Comparison of ENCODE assay signal across 8 mouse cellular contexts in genomic region chr14:54714121-54714520, GRCm38 (mm10). TPM values are rescaled to one million over a fixed set of nuclear protein-coding genes. Genes with fewer than 3 reads are reported as not detected.
DNase-seq lines count a peak whose midpoint lies in the region; ATAC-seq and TF ChIP-seq lines count a peak whose summit lies in the region.

No protein-coding gene starts in this region.

- no peak overlapping the region for H3K9ac ChIP-seq in intestine, postnatal 0 days (ENCODE audit: low read depth, low read length)

- intact Hi-C loops in gastrocnemius, postnatal 36 days (cut with DNase I), result loop anchor here (1.0 to 2.0 kb wide), 2 partner anchors 72 to 105 kb away; no protein-coding TSS in a partner anchor
- intact Hi-C loops in left cerebral cortex, postnatal 36 days (cut with DNase I), result loop anchor here (1.0 to 10.0 kb wide), 4 partner anchors 67 to 301 kb away; partner anchors contain the start of genes Ngdn and Slc7a8

- H3K27ac ChIP-seq in intestine, postnatal 0 days (ENCODE audit: low read depth, low read length), result no peak overlapping the region
- no peak overlapping the region for H3K27ac ChIP-seq in midbrain, embryonic 10.5 days (replicated peaks)

- H3K4me3 ChIP-seq in intestine, postnatal 0 days (ENCODE audit: low read depth, low read length), result peak overlapping the region; percentile 38
- peak overlapping the region; percentile 46 for H3K4me3 ChIP-seq in midbrain, embryonic 10.5 days

- H3K27me3 ChIP-seq in intestine, postnatal 0 days (replicated peaks; ENCODE audit: control insufficient read depth, insufficient read depth, low read length), result no peaks in the 10 kb centered on the region
- H3K27me3 ChIP-seq in midbrain, embryonic 10.5 days (ENCODE audit: low read depth, poor library complexity, severe bottlenecking), result peaks cover 16% of the 10 kb centered on the region

- TF ChIP-seq CTCF in intestine, postnatal 0 days (IDR thresholded peaks at IDR 0.05; ENCODE audit: low read depth), result peak; percentile 87

- peak overlapping the region; percentile 71 for H3K4me2 ChIP-seq in intestine, postnatal 0 days (replicated peaks; ENCODE audit: low read depth)

- ATAC-seq in intestine, postnatal 0 days, result peak; percentile 32

- peak; percentile 56 for DNase-seq in 3134 (ENCODE audit: extremely low read depth, insufficient read length, low spot score)
- DNase-seq in adrenal gland, adult (ENCODE audit: inconsistent age in 2 of 2, low spot score in 1 of 2), result peak; percentile 73 to 93
- DNase-seq in embryo, embryonic 10.5 days (ENCODE audit: low spot score), result peak; percentile 96
- DNase-seq in gastrocnemius, postnatal 36 days, result peak; percentile 29 to 47
- peak; percentile 68 to 77 for DNase-seq in left cerebral cortex, postnatal 36 days (ENCODE audit: low spot score in 2 of 2)
- peak; percentile 75 for DNase-seq in midbrain, embryonic 10.5 days (ENCODE audit: low spot score)
- peak; percentile 65 to 72 for DNase-seq in right cerebral cortex, postnatal 36 days (ENCODE audit: low spot score in 2 of 2)

- WGBS in intestine, postnatal 0 days, result under 1% methylated on average over 13 of the region's 13 CpGs
- 3% methylated on average over 13 of the region's 13 CpGs for WGBS in midbrain, embryonic 10.5 days

- H3K4me1 ChIP-seq in intestine, postnatal 0 days (replicated peaks; ENCODE audit: control insufficient read depth, insufficient read depth, low read length), result no peaks in the 10 kb centered on the region; the same call in 1 of the 2 replicates
- H3K4me1 ChIP-seq in midbrain, embryonic 10.5 days, result peaks cover 11% of the 10 kb centered on the region

- no peaks in the 10 kb centered on the region for H3K9me3 ChIP-seq in intestine, postnatal 0 days (ENCODE audit: control insufficient read depth)
- H3K9me3 ChIP-seq in midbrain, embryonic 10.5 days (replicated peaks), result no peaks in the 10 kb centered on the region

- H3K36me3 ChIP-seq in intestine, postnatal 0 days (ENCODE audit: control insufficient read depth, insufficient read depth), result no peaks in the 10 kb centered on the region
- no peaks in the 10 kb centered on the region for H3K36me3 ChIP-seq in midbrain, embryonic 10.5 days

RNA-seq across cellular contexts. Expression of gene Cebpe, which starts 2.1 kb away (rescaled TPM):
- not detected for total RNA-seq in gastrocnemius, postnatal 36 days (2021)
- polyA plus RNA-seq in intestine, postnatal 0 days (2015; fragmentation: Nextera tagmentation; extraction: Ambion mirVana), result not detected in 2 replicates
- not detected for total RNA-seq in left cerebral cortex, postnatal 36 days (2021)
- 0.09 and 0.11 TPM in 2 replicates for polyA plus RNA-seq in midbrain, embryonic 10.5 days (2016; fragmentation: Nextera tagmentation; extraction: Ambion mirVana)

RNA-seq across cellular contexts. Expression of gene Gm29776, which starts 15.5 kb away (rescaled TPM):
- total RNA-seq in gastrocnemius, postnatal 36 days (2021), result not detected
- polyA plus RNA-seq in intestine, postnatal 0 days (2015; fragmentation: Nextera tagmentation; extraction: Ambion mirVana), result 0.09 TPM in 1 of 2 replicates, not detected in the other
- not detected for total RNA-seq in left cerebral cortex, postnatal 36 days (2021)
- polyA plus RNA-seq in midbrain, embryonic 10.5 days (2016; fragmentation: Nextera tagmentation; extraction: Ambion mirVana), result 0.15 TPM in 1 of 2 replicates, not detected in the other

RNA-seq across cellular contexts. Expression of gene Acin1, which starts 27.4 kb away (rescaled TPM):
- 10 to 100 TPM; 63.7 to 64.2 TPM for total RNA-seq in gastrocnemius, postnatal 36 days (2021)
- 49.9 and 57.4 TPM in 2 replicates for polyA plus RNA-seq in intestine, postnatal 0 days (2015; fragmentation: Nextera tagmentation; extraction: Ambion mirVana)
- 100 to 1,000 TPM; 126 to 237 TPM for total RNA-seq in left cerebral cortex, postnatal 36 days (2021)
- polyA plus RNA-seq in midbrain, embryonic 10.5 days (2016; fragmentation: Nextera tagmentation; extraction: Ambion mirVana), result 128 and 145 TPM in 2 replicates

RNA-seq across cellular contexts. Expression of gene 1700123O20Rik, which starts 28.1 kb away (rescaled TPM):
- total RNA-seq in gastrocnemius, postnatal 36 days (2021), result 10 to 100 TPM in 1 of 2 experiments, 1 to 10 TPM in 1; 7.4 to 11.3 TPM
- 75.5 and 76.8 TPM in 2 replicates for polyA plus RNA-seq in intestine, postnatal 0 days (2015; fragmentation: Nextera tagmentation; extraction: Ambion mirVana)
- 10 to 100 TPM; 22.6 to 23.1 TPM for total RNA-seq in left cerebral cortex, postnatal 36 days (2021)
- polyA plus RNA-seq in midbrain, embryonic 10.5 days (2016; fragmentation: Nextera tagmentation; extraction: Ambion mirVana), result 106 and 111 TPM in 2 replicates

Comparison
In these comparisons a context has a peak if more than half of its experiments do, and no peak if none do; other contexts are left out.
1. DNase-seq: peak in every context shown above with its lines; median percentile 96 in embryo, embryonic 10.5 days; 83 in adrenal gland, adult; 75 in midbrain, embryonic 10.5 days; 72 in left cerebral cortex, postnatal 36 days; 68 in right cerebral cortex, postnatal 36 days; 56 in 3134; 38 in gastrocnemius, postnatal 36 days.